Mouse (Mus musculus): ENCODE measurements at regions not wholly inside any gene's neighbourhood (a gene's known extent, or its start where the extent isn't known, plus 50 kb on each side); places are given as distances from the start of the nearest gene placed in this dataset.

DNA sequence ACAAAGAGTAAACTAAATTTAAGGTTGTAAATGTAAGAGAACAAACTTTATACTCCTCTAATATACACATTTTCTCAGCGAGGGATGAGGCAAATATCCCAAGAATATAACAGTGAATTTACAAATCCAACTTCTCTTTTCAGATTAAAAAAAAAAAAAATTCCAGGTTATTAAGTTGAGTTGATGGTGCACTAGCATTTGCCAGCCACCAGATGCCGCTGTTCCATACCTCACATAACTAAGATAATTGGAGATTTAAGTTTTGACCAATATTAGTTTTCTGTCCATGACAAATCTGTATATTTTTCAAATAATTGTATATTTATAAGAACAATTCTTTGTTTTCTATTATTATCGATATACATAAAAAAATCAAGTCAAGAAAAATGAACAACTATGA is 319.9 kb upstream of the Kcnh7 start:
- Histone ChIP-seq H3K27me3 (ENCODE audit: control insufficient read depth, insufficient read depth, low read length) (no peaks in the 10 kb centered on the region), H3K4me2 (ENCODE audit: low read depth, low read length) (no peak overlapping the region), H3K27ac (ENCODE audit: low read length) (no peak overlapping the region), H3K36me3 (ENCODE audit: control insufficient read depth, insufficient read depth, low read length) (no peaks in the 10 kb centered on the region), H3K4me1 (ENCODE audit: control insufficient read depth, insufficient read depth, low read length) (no peaks in the 10 kb centered on the region), H3K4me3 (replicated peaks; ENCODE audit: low read length) (no peak overlapping the region), H3K9me3 (replicated peaks; ENCODE audit: control insufficient read depth, low read length) (no peaks in the 10 kb centered on the region), H3K9ac (ENCODE audit: low read length) (no peak overlapping the region)
- 8% methylated on average over 3 of the region's 3 CpGs for WGBS
- ATAC-seq (ENCODE audit: insufficient read depth, low FRiP score): no peak

DNA sequence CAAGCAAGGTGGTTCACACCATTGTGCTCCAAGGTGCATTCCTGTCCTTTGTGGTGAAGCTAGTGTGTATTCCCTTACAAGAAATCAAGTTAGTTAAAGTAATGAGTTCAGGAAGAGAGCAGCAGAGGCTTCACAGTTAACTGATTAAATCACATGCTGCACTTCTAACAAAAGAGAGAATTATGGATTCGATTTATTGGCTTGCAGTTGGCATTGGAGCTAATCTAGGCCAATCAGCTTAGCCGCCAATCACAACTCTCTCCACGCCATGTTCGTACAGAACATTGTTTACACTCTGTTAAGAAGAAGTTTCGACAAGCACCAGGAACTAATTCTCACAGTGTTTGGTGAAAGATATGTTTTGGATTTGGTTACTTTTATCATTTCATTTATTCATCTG is 292.3 kb upstream of the Kcnh7 start:
- no peak for ATAC-seq (ENCODE audit: insufficient read depth, low FRiP score)
- H3K9ac ChIP-seq (ENCODE audit: low read length): no peak overlapping the region
- no peaks in the 10 kb centered on the region for H3K27me3 ChIP-seq (ENCODE audit: control insufficient read depth, insufficient read depth, low read length)
- 42% methylated on average over 5 of the region's 5 CpGs for WGBS
- H3K36me3 ChIP-seq (ENCODE audit: control insufficient read depth, insufficient read depth, low read length): no peaks in the 10 kb centered on the region
- H3K4me2 ChIP-seq (ENCODE audit: low read depth, low read length): no peak overlapping the region
- no peaks in the 10 kb centered on the region for H3K4me1 ChIP-seq (ENCODE audit: control insufficient read depth, insufficient read depth, low read length)
- no peak overlapping the region for H3K27ac ChIP-seq (ENCODE audit: low read length)
- H3K4me3 ChIP-seq (replicated peaks; ENCODE audit: low read length): no peak overlapping the region
- H3K9me3 ChIP-seq (replicated peaks; ENCODE audit: control insufficient read depth, low read length): no peaks in the 10 kb centered on the region

DNA sequence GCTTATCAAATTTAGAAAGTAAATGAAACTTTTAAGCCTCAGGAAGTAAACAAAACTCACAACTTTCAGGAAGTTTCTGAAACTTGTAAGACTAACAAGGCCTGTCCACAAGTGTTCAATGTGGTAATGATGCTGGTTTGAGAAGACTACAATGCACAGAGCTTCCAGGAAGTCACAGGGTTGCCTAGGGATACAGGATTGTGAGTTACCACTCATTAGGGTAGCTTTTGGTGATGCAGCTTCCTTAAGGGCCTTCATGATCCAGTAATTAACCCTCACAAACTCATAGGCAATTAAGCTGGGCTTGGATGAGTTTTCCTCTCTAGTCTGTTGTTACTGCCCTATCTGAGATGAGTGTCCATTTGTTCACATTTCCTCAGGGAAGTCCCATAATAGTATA is 291.2 kb upstream of the Kcnh7 start:
- Histone ChIP-seq H3K27ac (ENCODE audit: low read length) (no peak overlapping the region), H3K9ac (ENCODE audit: low read length) (no peak overlapping the region), H3K4me2 (ENCODE audit: low read depth, low read length) (no peak overlapping the region), H3K4me1 (ENCODE audit: control insufficient read depth, insufficient read depth, low read length) (no peaks in the 10 kb centered on the region), H3K36me3 (ENCODE audit: control insufficient read depth, insufficient read depth, low read length) (no peaks in the 10 kb centered on the region), H3K4me3 (replicated peaks; ENCODE audit: low read length) (no peak overlapping the region), H3K9me3 (replicated peaks; ENCODE audit: control insufficient read depth, low read length) (no peaks in the 10 kb centered on the region), H3K27me3 (ENCODE audit: control insufficient read depth, insufficient read depth, low read length) (no peaks in the 10 kb centered on the region)
- no peak for ATAC-seq (ENCODE audit: insufficient read depth, low FRiP score)

DNA sequence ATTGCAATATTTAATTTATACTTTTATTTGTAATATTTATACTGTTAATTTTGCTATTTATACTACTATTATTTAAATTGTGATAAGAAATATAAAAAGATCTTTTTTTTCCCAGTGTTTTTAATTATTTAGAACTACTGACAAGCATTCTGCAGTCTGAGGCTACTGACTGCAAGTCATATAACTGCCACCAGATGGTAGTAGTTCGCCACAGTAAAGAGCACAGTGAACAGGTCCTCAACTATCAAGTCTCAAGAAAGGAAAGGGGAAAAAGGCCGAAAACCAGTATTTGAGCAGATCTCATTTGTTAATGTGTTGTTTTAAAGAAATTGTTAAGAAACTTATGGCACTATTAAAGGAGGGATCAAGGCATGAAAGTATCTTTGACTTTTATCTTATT is 289.6 kb upstream of the Kcnh7 start:
- no peak overlapping the region for H3K27ac ChIP-seq (ENCODE audit: low read length)
- H3K9ac ChIP-seq (ENCODE audit: low read length): no peak overlapping the region
- H3K4me2 ChIP-seq (ENCODE audit: low read depth, low read length): no peak overlapping the region
- H3K4me3 ChIP-seq (replicated peaks; ENCODE audit: low read length): no peak overlapping the region
- 12% methylated on average over 2 of the region's 2 CpGs for WGBS
- no peaks in the 10 kb centered on the region for H3K27me3 ChIP-seq (ENCODE audit: control insufficient read depth, insufficient read depth, low read length)
- ATAC-seq (ENCODE audit: insufficient read depth, low FRiP score): no peak
- no peaks in the 10 kb centered on the region for H3K36me3 ChIP-seq (ENCODE audit: control insufficient read depth, insufficient read depth, low read length)
- H3K4me1 ChIP-seq (ENCODE audit: control insufficient read depth, insufficient read depth, low read length): no peaks in the 10 kb centered on the region
- no peaks in the 10 kb centered on the region for H3K9me3 ChIP-seq (replicated peaks; ENCODE audit: control insufficient read depth, low read length)

DNA sequence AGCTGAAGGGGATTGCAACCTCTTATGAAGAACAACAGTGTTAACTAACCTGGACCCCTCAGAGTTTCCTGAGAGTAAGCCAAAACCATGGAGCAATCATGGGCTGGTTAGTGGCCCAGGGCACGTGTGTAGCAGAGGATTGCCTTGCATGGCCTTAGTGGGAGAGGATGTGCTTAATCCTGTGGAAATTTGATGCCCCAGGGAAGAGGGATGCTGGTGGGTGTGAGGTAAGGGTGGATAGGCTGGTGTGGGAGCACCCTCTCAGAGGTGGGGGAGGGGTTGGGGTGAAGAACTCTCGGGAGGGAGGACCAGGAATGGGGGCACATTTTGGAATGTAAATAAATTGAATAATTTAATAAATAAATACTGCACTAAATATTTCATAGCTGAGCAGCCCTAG is 288.2 kb upstream of the Kcnh7 start:
- Histone ChIP-seq H3K4me1 (ENCODE audit: control insufficient read depth, insufficient read depth, low read length) (no peaks in the 10 kb centered on the region), H3K27me3 (ENCODE audit: control insufficient read depth, insufficient read depth, low read length) (no peaks in the 10 kb centered on the region), H3K27ac (ENCODE audit: low read length) (no peak overlapping the region), H3K9me3 (replicated peaks; ENCODE audit: control insufficient read depth, low read length) (no peaks in the 10 kb centered on the region), H3K9ac (ENCODE audit: low read length) (no peak overlapping the region), H3K4me3 (replicated peaks; ENCODE audit: low read length) (no peak overlapping the region), H3K4me2 (ENCODE audit: low read depth, low read length) (no peak overlapping the region), H3K36me3 (ENCODE audit: control insufficient read depth, insufficient read depth, low read length) (no peaks in the 10 kb centered on the region)
- no peak for ATAC-seq (ENCODE audit: insufficient read depth, low FRiP score)
- 48% methylated on average over 2 of the region's 2 CpGs for WGBS

GRCm38 (mm10) chr2:63459112-63459511 is 275.0 kb upstream of the Kcnh7 start:
- Histone ChIP-seq H3K27me3 (ENCODE audit: control insufficient read depth, insufficient read depth, low read length) (no peaks in the 10 kb centered on the region), H3K4me2 (ENCODE audit: low read depth, low read length) (no peak overlapping the region), H3K36me3 (ENCODE audit: control insufficient read depth, insufficient read depth, low read length) (no peaks in the 10 kb centered on the region), H3K9me3 (replicated peaks; ENCODE audit: control insufficient read depth, low read length) (no peaks in the 10 kb centered on the region), H3K4me3 (replicated peaks; ENCODE audit: low read length) (no peak overlapping the region), H3K9ac (ENCODE audit: low read length) (no peak overlapping the region), H3K4me1 (ENCODE audit: control insufficient read depth, insufficient read depth, low read length) (peaks cover 4% of the 10 kb centered on the region; the same call in 1 of the 2 replicates), H3K27ac (ENCODE audit: low read length) (no peak overlapping the region)
- 80% methylated on average over 2 of the region's 2 CpGs for WGBS
- no peak for ATAC-seq (ENCODE audit: insufficient read depth, low FRiP score)

DNA sequence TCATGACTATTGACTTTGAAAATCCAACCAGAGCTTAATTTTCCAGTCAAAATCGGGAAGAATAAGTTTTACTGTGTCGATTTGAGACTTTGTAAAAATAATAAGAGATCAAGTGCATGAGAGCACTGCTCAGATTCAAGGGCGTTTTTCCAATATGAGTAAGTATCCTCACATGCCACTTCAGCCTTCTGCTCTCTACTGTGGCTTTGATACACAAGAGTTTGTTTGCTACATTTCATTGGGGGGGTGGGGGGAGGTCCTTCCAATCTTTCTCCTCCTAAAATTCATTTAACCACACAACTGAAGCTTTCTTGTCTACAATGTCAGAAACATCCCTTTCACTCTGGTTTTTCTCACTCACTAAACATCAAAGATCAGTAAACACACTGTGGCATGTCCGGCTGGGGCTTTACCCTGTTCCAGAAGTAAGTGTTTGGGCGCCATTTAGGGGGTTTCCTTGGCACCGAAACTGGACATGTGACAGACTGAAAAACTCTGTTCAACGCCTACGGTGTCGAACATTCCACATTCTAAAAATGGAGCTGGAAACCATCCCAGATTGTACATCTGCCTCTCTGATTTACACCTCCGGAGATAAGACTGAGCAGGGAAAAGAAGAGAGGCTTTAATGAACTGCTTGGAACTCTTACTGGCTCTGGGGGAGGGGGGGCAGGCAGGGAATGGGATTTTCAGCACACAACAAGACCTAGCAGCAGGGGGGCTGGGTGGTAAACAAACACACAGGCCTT is 270.4 kb upstream of the Kcnh7 start:
- H3K9me3 ChIP-seq (replicated peaks; ENCODE audit: control insufficient read depth, low read length): no peaks in the 10 kb centered on the region
- peaks cover 4% of the 10 kb centered on the region; the same call in 1 of the 2 replicates for H3K4me1 ChIP-seq (ENCODE audit: control insufficient read depth, insufficient read depth, low read length)
- ATAC-seq (ENCODE audit: insufficient read depth, low FRiP score): no peak
- no peak overlapping the region for H3K4me2 ChIP-seq (ENCODE audit: low read depth, low read length)
- no peak overlapping the region for H3K4me3 ChIP-seq (replicated peaks; ENCODE audit: low read length)
- WGBS: 49% methylated on average over 10 of the region's 10 CpGs
- no peak overlapping the region for H3K9ac ChIP-seq (ENCODE audit: low read length)
- no peaks in the 10 kb centered on the region for H3K36me3 ChIP-seq (ENCODE audit: control insufficient read depth, insufficient read depth, low read length)
- no peaks in the 10 kb centered on the region; the same call in 1 of the 2 replicates for H3K27me3 ChIP-seq (ENCODE audit: control insufficient read depth, insufficient read depth, low read length)
- H3K27ac ChIP-seq (ENCODE audit: low read length): no peak overlapping the region

DNA sequence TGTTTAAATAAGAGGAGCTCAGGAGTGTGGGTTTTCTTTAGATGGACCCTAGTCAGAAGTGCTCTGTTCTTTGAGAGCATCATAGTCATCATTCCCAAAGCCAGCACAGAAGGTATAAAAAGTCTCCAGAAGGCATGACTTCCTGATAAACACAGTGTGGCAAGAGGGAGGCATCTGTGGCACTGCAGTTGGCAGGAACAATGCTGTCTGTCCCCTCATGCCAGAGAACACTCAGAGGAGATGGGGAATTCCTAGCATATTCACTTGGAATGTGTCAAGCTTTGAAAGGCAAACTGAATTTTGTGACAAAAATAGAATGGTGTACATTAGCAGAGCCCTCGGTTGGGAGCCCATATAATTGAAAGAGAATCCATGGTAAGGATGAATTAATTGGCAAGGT is 268.8 kb upstream of the Kcnh7 start:
- Histone ChIP-seq H3K36me3 (ENCODE audit: control insufficient read depth, insufficient read depth, low read length) (no peaks in the 10 kb centered on the region), H3K9ac (ENCODE audit: low read length) (no peak overlapping the region), H3K4me2 (ENCODE audit: low read depth, low read length) (no peak overlapping the region), H3K4me3 (replicated peaks; ENCODE audit: low read length) (no peak overlapping the region), H3K27ac (ENCODE audit: low read length) (no peak overlapping the region), H3K27me3 (ENCODE audit: control insufficient read depth, insufficient read depth, low read length) (no peaks in the 10 kb centered on the region; the same call in 1 of the 2 replicates), H3K9me3 (replicated peaks; ENCODE audit: control insufficient read depth, low read length) (no peaks in the 10 kb centered on the region), H3K4me1 (ENCODE audit: control insufficient read depth, insufficient read depth, low read length) (peaks cover 4% of the 10 kb centered on the region; the same call in 1 of the 2 replicates)
- ATAC-seq (ENCODE audit: insufficient read depth, low FRiP score): no peak
- 48% methylated on average over 1 of the region's 1 CpGs for WGBS

DNA sequence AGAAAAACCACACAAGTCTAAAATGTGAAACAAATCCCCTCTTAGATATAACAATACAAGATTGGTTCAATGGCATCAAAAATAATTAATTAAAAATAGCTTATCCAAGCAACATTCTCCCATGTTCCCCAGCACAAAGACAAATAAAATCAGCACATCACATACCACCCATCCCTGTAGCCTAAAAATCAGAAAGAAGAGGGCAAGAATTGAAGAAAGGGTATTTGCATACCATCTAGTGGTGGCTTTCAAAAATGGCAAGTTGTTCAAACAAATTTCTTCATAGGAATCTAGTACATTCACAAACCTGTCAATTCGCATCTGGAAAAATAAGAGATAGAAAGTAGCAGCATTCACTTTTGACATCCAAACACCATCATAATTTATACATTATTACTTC is 268.1 kb upstream of the Kcnh7 start:
- 70% methylated on average over 1 of the region's 1 CpGs for WGBS
- Histone ChIP-seq H3K27ac (ENCODE audit: low read length) (no peak overlapping the region), H3K27me3 (ENCODE audit: control insufficient read depth, insufficient read depth, low read length) (no peaks in the 10 kb centered on the region; the same call in 1 of the 2 replicates), H3K4me2 (ENCODE audit: low read depth, low read length) (no peak overlapping the region), H3K4me1 (ENCODE audit: control insufficient read depth, insufficient read depth, low read length) (peaks cover 4% of the 10 kb centered on the region; the same call in 1 of the 2 replicates), H3K9ac (ENCODE audit: low read length) (no peak overlapping the region), H3K4me3 (replicated peaks; ENCODE audit: low read length) (no peak overlapping the region), H3K9me3 (replicated peaks; ENCODE audit: control insufficient read depth, low read length) (no peaks in the 10 kb centered on the region), H3K36me3 (ENCODE audit: control insufficient read depth, insufficient read depth, low read length) (no peaks in the 10 kb centered on the region)
- ATAC-seq (ENCODE audit: insufficient read depth, low FRiP score): no peak

Data from stomach, embryonic 16.5 days (tissue).